Mouse (Mus musculus): ENCODE data around the gene Pax3. TPM values are rescaled to one million over a fixed set of nuclear protein-coding genes. Genes with fewer than 3 reads are reported as not detected.

The Pax3 gene
- polyA plus RNA-seq, 1 experiment from 2014 or later: not detected

- WGBS: 42% methylated on average over 6 of the region's 6 CpGs
- Histone ChIP-seq H3K27ac (ENCODE audit: low read length) (no peak overlapping the region), H3K27me3 (ENCODE audit: control insufficient read depth, insufficient read depth, low read length) (peaks cover 67% of the 10 kb centered on the region), H3K4me2 (replicated peaks; ENCODE audit: low read depth, low read length) (no peak overlapping the region), H3K4me3 (ENCODE audit: low read depth, low read length) (no peak overlapping the region), H3K9me3 (ENCODE audit: control insufficient read depth, low read depth, low read length) (no peaks in the 10 kb centered on the region), H3K9ac (replicated peaks; ENCODE audit: low read depth, low read length) (no peak overlapping the region), H3K36me3 (ENCODE audit: control insufficient read depth, insufficient read depth, low read length) (no peaks in the 10 kb centered on the region), H3K4me1 (ENCODE audit: control insufficient read depth, insufficient read depth, low read length) (no peaks in the 10 kb centered on the region)
- ATAC-seq (ENCODE audit: insufficient number of reproducible peaks, insufficient read depth, low FRiP score, low read depth): no peak
Observed at GRCm38 (mm10) chr1:78143403-78143802, 53.5 kb downstream of the Pax3 start.

GRCm38 (mm10) chr1:78142912-78143311 is 54.0 kb downstream of the Pax3 start:
- no peak overlapping the region for H3K4me2 ChIP-seq (replicated peaks; ENCODE audit: low read depth, low read length)
- peaks cover 69% of the 10 kb centered on the region for H3K27me3 ChIP-seq (ENCODE audit: control insufficient read depth, insufficient read depth, low read length)
- H3K9me3 ChIP-seq (ENCODE audit: control insufficient read depth, low read depth, low read length): no peaks in the 10 kb centered on the region
- WGBS: 55% methylated on average over 6 of the region's 6 CpGs
- H3K4me3 ChIP-seq (ENCODE audit: low read depth, low read length): no peak overlapping the region
- no peaks in the 10 kb centered on the region for H3K36me3 ChIP-seq (ENCODE audit: control insufficient read depth, insufficient read depth, low read length)
- H3K9ac ChIP-seq (replicated peaks; ENCODE audit: low read depth, low read length): no peak overlapping the region
- no peaks in the 10 kb centered on the region for H3K4me1 ChIP-seq (ENCODE audit: control insufficient read depth, insufficient read depth, low read length)
- no peak overlapping the region for H3K27ac ChIP-seq (ENCODE audit: low read length)
- no peak for ATAC-seq (ENCODE audit: insufficient number of reproducible peaks, insufficient read depth, low FRiP score, low read depth)

- H3K9ac ChIP-seq (replicated peaks; ENCODE audit: low read depth, low read length): no peak overlapping the region
- H3K27me3 ChIP-seq (ENCODE audit: control insufficient read depth, insufficient read depth, low read length): peaks cover 76% of the 10 kb centered on the region
- no peaks in the 10 kb centered on the region for H3K9me3 ChIP-seq (ENCODE audit: control insufficient read depth, low read depth, low read length)
- no peaks in the 10 kb centered on the region for H3K36me3 ChIP-seq (ENCODE audit: control insufficient read depth, insufficient read depth, low read length)
- no peak overlapping the region for H3K4me3 ChIP-seq (ENCODE audit: low read depth, low read length)
- WGBS: 21% methylated on average over 9 of the region's 9 CpGs
- no peaks in the 10 kb centered on the region for H3K4me1 ChIP-seq (ENCODE audit: control insufficient read depth, insufficient read depth, low read length)
- H3K27ac ChIP-seq (ENCODE audit: low read length): no peak overlapping the region
- no peak for ATAC-seq (ENCODE audit: insufficient number of reproducible peaks, insufficient read depth, low FRiP score, low read depth)
- no peak overlapping the region for H3K4me2 ChIP-seq (replicated peaks; ENCODE audit: low read depth, low read length)
Observed at GRCm38 (mm10) chr1:78141741-78142501, 55.0 kb downstream of the Pax3 start.

- WGBS: 11% methylated on average over 7 of the region's 7 CpGs
- Histone ChIP-seq H3K9ac (replicated peaks; ENCODE audit: low read depth, low read length) (no peak overlapping the region), H3K36me3 (ENCODE audit: control insufficient read depth, insufficient read depth, low read length) (no peaks in the 10 kb centered on the region), H3K9me3 (ENCODE audit: control insufficient read depth, low read depth, low read length) (no peaks in the 10 kb centered on the region), H3K27me3 (ENCODE audit: control insufficient read depth, insufficient read depth, low read length) (peaks cover 73% of the 10 kb centered on the region), H3K4me3 (ENCODE audit: low read depth, low read length) (no peak overlapping the region), H3K27ac (ENCODE audit: low read length) (no peak overlapping the region), H3K4me1 (ENCODE audit: control insufficient read depth, insufficient read depth, low read length) (no peaks in the 10 kb centered on the region), H3K4me2 (replicated peaks; ENCODE audit: low read depth, low read length) (no peak overlapping the region)
- no peak for ATAC-seq (ENCODE audit: insufficient number of reproducible peaks, insufficient read depth, low FRiP score, low read depth)
Observed at GRCm38 (mm10) chr1:78141314-78141713, 55.6 kb downstream of the Pax3 start.

GRCm38 (mm10) chr1:78140505-78141303 is 56.2 kb downstream of the Pax3 start:
- ATAC-seq (ENCODE audit: insufficient number of reproducible peaks, insufficient read depth, low FRiP score, low read depth): 0 out of 2 replicates have a peak, but pooled peaks have one; percentile 42

GRCm38 (mm10) chr1:78139287-78139686 is 57.6 kb downstream of the Pax3 start:
- ATAC-seq (ENCODE audit: insufficient number of reproducible peaks, insufficient read depth, low FRiP score, low read depth): no peak

More at GRCm38 (mm10) chr1:78140505-78141303, 56.2 kb downstream of the Pax3 start:
- WGBS: 3% methylated on average over 14 of the region's 14 CpGs
- no peaks in the 10 kb centered on the region for H3K9me3 ChIP-seq (ENCODE audit: control insufficient read depth, low read depth, low read length)
- H3K4me2 ChIP-seq (replicated peaks; ENCODE audit: low read depth, low read length): no peak overlapping the region
- no peaks in the 10 kb centered on the region for H3K36me3 ChIP-seq (ENCODE audit: control insufficient read depth, insufficient read depth, low read length)
- no peak overlapping the region for H3K4me3 ChIP-seq (ENCODE audit: low read depth, low read length)
- H3K4me1 ChIP-seq (ENCODE audit: control insufficient read depth, insufficient read depth, low read length): no peaks in the 10 kb centered on the region
- H3K9ac ChIP-seq (replicated peaks; ENCODE audit: low read depth, low read length): no peak overlapping the region
- peaks cover 67% of the 10 kb centered on the region for H3K27me3 ChIP-seq (ENCODE audit: control insufficient read depth, insufficient read depth, low read length)
- no peak overlapping the region for H3K27ac ChIP-seq (ENCODE audit: low read length)

GRCm38 (mm10) chr1:78129267-78129666 is 67.7 kb downstream of the Pax3 start:
- ATAC-seq (ENCODE audit: insufficient number of reproducible peaks, insufficient read depth, low FRiP score, low read depth): no peak
- no peaks in the 10 kb centered on the region for H3K36me3 ChIP-seq (ENCODE audit: control insufficient read depth, insufficient read depth, low read length)
- H3K27ac ChIP-seq (ENCODE audit: low read length): no peak overlapping the region
- no peaks in the 10 kb centered on the region for H3K4me1 ChIP-seq (ENCODE audit: control insufficient read depth, insufficient read depth, low read length)
- no peak overlapping the region for H3K4me3 ChIP-seq (ENCODE audit: low read depth, low read length)
- no peak overlapping the region for H3K4me2 ChIP-seq (replicated peaks; ENCODE audit: low read depth, low read length)
- 0 out of 2 replicates have a peak, but pooled peaks cover 6% of the 10 kb centered on the region for H3K27me3 ChIP-seq (ENCODE audit: control insufficient read depth, insufficient read depth, low read length)
- WGBS: 31% methylated on average over 5 of the region's 5 CpGs
- no peaks in the 10 kb centered on the region for H3K9me3 ChIP-seq (ENCODE audit: control insufficient read depth, low read depth, low read length)
- no peak overlapping the region for H3K9ac ChIP-seq (replicated peaks; ENCODE audit: low read depth, low read length)

More at GRCm38 (mm10) chr1:78139287-78139686, 57.6 kb downstream of the Pax3 start:
- Histone ChIP-seq H3K36me3 (ENCODE audit: control insufficient read depth, insufficient read depth, low read length) (no peaks in the 10 kb centered on the region), H3K27ac (ENCODE audit: low read length) (no peak overlapping the region), H3K4me1 (ENCODE audit: control insufficient read depth, insufficient read depth, low read length) (no peaks in the 10 kb centered on the region), H3K9me3 (ENCODE audit: control insufficient read depth, low read depth, low read length) (no peaks in the 10 kb centered on the region), H3K9ac (replicated peaks; ENCODE audit: low read depth, low read length) (no peak overlapping the region), H3K27me3 (ENCODE audit: control insufficient read depth, insufficient read depth, low read length) (peaks cover 64% of the 10 kb centered on the region), H3K4me2 (replicated peaks; ENCODE audit: low read depth, low read length) (no peak overlapping the region), H3K4me3 (ENCODE audit: low read depth, low read length) (no peak overlapping the region)
- 3% methylated on average over 11 of the region's 11 CpGs for WGBS

- H3K27me3 ChIP-seq (ENCODE audit: control insufficient read depth, insufficient read depth, low read length): peaks cover 5% of the 10 kb centered on the region; the same call in 1 of the 2 replicates
- H3K4me1 ChIP-seq (ENCODE audit: control insufficient read depth, insufficient read depth, low read length): no peaks in the 10 kb centered on the region
- no peak overlapping the region for H3K27ac ChIP-seq (ENCODE audit: low read length)
Observed at GRCm38 (mm10) chr1:78119899-78120560, 76.9 kb downstream of the Pax3 start.

More at GRCm38 (mm10) chr1:78119899-78120560, 76.9 kb downstream of the Pax3 start:
- H3K4me3 ChIP-seq (ENCODE audit: low read depth, low read length): no peak overlapping the region
- no peaks in the 10 kb centered on the region for H3K9me3 ChIP-seq (ENCODE audit: control insufficient read depth, low read depth, low read length)
- H3K9ac ChIP-seq (replicated peaks; ENCODE audit: low read depth, low read length): no peak overlapping the region
- H3K4me2 ChIP-seq (replicated peaks; ENCODE audit: low read depth, low read length): no peak overlapping the region
- ATAC-seq (ENCODE audit: insufficient number of reproducible peaks, insufficient read depth, low FRiP score, low read depth): no peak
- 20% methylated on average over 10 of the region's 10 CpGs for WGBS
- no peaks in the 10 kb centered on the region for H3K36me3 ChIP-seq (ENCODE audit: control insufficient read depth, insufficient read depth, low read length)
